Mouse (Mus musculus): ENCODE measurements at regions not wholly inside any gene's neighbourhood (a gene's known extent, or its start where the extent isn't known, plus 50 kb on each side); places are given as distances from the start of the nearest gene placed in this dataset.
"Not testable (repeated sequence)": the region's sequence is repeated elsewhere in the genome, so short reads cannot be mapped to it uniquely, and the experiment has no call there.

GRCm38 (mm10) chr13:113486368-113486955, 131.9 kb downstream of the Snx18 start:
- intact Hi-C loops (cut with DNase I; ENCODE audit: low total_unique reads) = no loop called here
- DNase-seq = no peak

GRCm38 (mm10) chr13:113485511-113485910, 132.9 kb downstream of the Snx18 start:
- intact Hi-C loops (cut with DNase I; ENCODE audit: low total_unique reads) = no loop called here
- DNase-seq = no peak

GRCm38 (mm10) chr13:113484159-113484762, 134.1 kb downstream of the Snx18 start:
- DNase-seq = no peak
- intact Hi-C loops (cut with DNase I; ENCODE audit: low total_unique reads) = no loop called here

- intact Hi-C loops (cut with DNase I; ENCODE audit: low total_unique reads) = no loop called here
- no peak for DNase-seq
Observed at GRCm38 (mm10) chr13:113482911-113483310, 135.5 kb downstream of the Snx18 start.

GRCm38 (mm10) chr13:113477901-113478510, 140.4 kb downstream of the Snx18 start:
- DNase-seq = no peak
- intact Hi-C loops (cut with DNase I; ENCODE audit: low total_unique reads) = no loop called here

GRCm38 (mm10) chr13:113470822-113471557, 147.4 kb downstream of the Snx18 start:
- DNase-seq = no peak
- intact Hi-C loops (cut with DNase I; ENCODE audit: low total_unique reads) = no loop called here

- DNase-seq = no peak
- intact Hi-C loops (cut with DNase I; ENCODE audit: low total_unique reads) = no loop called here
Observed at GRCm38 (mm10) chr13:113464190-113465064, 153.9 kb downstream of the Snx18 start.

GRCm38 (mm10) chr13:113463420-113463819, 154.9 kb downstream of the Snx18 start:
- no peak for DNase-seq
- intact Hi-C loops (cut with DNase I; ENCODE audit: low total_unique reads) = no loop called here

GRCm38 (mm10) chr13:113454490-113455295, 161.7 kb downstream of the BC067074 start:
- DNase-seq = no peak

GRCm38 (mm10) chr13:113448378-113448777, 155.4 kb downstream of the BC067074 start:
- DNase-seq = no peak
- intact Hi-C loops (cut with DNase I; ENCODE audit: low total_unique reads) = no loop called here

More at GRCm38 (mm10) chr13:113454490-113455295, 161.7 kb downstream of the BC067074 start:
- intact Hi-C loops (cut with DNase I; ENCODE audit: low total_unique reads) = no loop called here

- intact Hi-C loops (cut with DNase I; ENCODE audit: low total_unique reads) = no loop called here
Observed at GRCm38 (mm10) chr13:113446226-113446625, 153.3 kb downstream of the BC067074 start.

GRCm38 (mm10) chr13:113444481-113444880, 151.5 kb downstream of the BC067074 start:
- intact Hi-C loops (cut with DNase I; ENCODE audit: low total_unique reads) = not testable (repeated sequence)

More at GRCm38 (mm10) chr13:113446226-113446625, 153.3 kb downstream of the BC067074 start:
- no peak for DNase-seq

GRCm38 (mm10) chr13:113443078-113443477, 150.1 kb downstream of the BC067074 start:
- intact Hi-C loops (cut with DNase I; ENCODE audit: low total_unique reads) = no loop called here
- no peak for DNase-seq

More at GRCm38 (mm10) chr13:113444481-113444880, 151.5 kb downstream of the BC067074 start:
- not testable (repeated sequence) for DNase-seq

GRCm38 (mm10) chr13:113442169-113442568, 149.2 kb downstream of the BC067074 start:
- intact Hi-C loops (cut with DNase I; ENCODE audit: low total_unique reads) = no loop called here
- DNase-seq = no peak

GRCm38 (mm10) chr13:113440137-113440536, 147.2 kb downstream of the BC067074 start:
- intact Hi-C loops (cut with DNase I; ENCODE audit: low total_unique reads) = no loop called here
- DNase-seq = no peak

GRCm38 (mm10) chr13:113439516-113439915, 146.6 kb downstream of the BC067074 start:
- no peak for DNase-seq
- intact Hi-C loops (cut with DNase I; ENCODE audit: low total_unique reads) = no loop called here

- DNase-seq = no peak
- intact Hi-C loops (cut with DNase I; ENCODE audit: low total_unique reads) = no loop called here
Observed at GRCm38 (mm10) chr13:113438872-113439271, 145.9 kb downstream of the BC067074 start.

- no peak for DNase-seq
- intact Hi-C loops (cut with DNase I; ENCODE audit: low total_unique reads) = no loop called here
Observed at GRCm38 (mm10) chr13:113436288-113436687, 143.3 kb downstream of the BC067074 start.

All from gastrocnemius, postnatal 14 days (tissue).